Mouse (Mus musculus) bone marrow macrophage, adult 2 months (primary cell): ENCODE results near the gene Tuft1.

Experiments used
- CTCF ChIP-seq: IDR thresholded peaks from 2 replicates; pipeline ENCODE4 v1.5.1; 2012; ENCODE audit warnings: low read depth, mild to moderate bottlenecking, low read length, moderate library complexity
- POLR2A ChIP-seq: IDR thresholded peaks from 2 replicates; pipeline ENCODE4 v1.6.1; 2012; ENCODE audit warnings: mild to moderate bottlenecking, low read depth, low read length, borderline replicate concordance

GRCm38 (mm10) chr3:94563163-94563562, 95.5 kb downstream of the Tuft1 start:
- TF ChIP-seq CTCF = no peak
- no peak for TF ChIP-seq POLR2A
